Mouse (Mus musculus) kidney, postnatal 36 days (tissue): ENCODE data around the gene Rtn4rl1.
A peak's percentile ranks its signal among the peaks of the same experiment; 100 is the strongest.
"Not testable (repeated sequence)": the region's sequence is repeated elsewhere in the genome, so short reads cannot be mapped to it uniquely, and the experiment has no call there.

ENCODE experiments used
- DNase-seq, 2 experiments: peaks; one replicate each; pipeline ENCODE4 v3.0.0; 2021 to 2022; ENCODE audit warnings: mixed read lengths in 2 of 2

The Rtn4rl1 gene

DNA sequence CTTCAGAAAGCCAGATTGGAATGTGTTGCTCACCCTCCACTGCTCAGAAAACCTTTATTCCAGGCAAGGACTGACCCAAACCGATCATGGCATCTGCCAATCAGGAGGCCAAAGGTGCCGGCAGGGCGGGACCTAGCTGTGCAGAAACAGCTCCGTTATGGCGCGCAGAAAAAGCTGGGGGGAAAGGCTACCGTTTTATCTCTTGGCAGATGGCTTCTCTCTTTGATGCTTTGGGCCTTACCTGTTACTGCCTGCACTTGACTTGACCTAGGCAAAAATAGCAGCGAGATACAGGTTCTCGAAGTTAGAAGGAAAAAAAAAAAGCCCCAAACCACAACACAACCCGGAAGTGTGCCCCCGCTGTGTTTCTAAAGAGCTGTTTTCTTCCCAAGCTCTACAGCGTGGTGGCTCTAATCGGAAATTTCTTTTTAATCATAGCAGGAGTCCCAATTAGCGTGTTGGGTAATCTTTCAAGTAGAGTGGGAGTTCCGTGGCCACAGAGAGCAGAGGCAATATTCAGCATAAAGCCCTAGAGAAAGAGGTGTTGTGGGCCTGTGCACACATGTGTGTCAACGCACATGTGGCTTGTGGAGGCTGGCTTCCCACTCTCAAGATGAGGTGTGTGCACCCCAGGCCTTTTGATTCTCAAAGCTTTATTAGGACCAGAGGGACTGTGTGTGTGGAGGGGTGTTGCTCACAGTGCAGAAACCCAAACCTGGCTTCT is 85.9 kb downstream of the Rtn4rl1 start:
- DNase-seq = peak; percentile 58 to 69

DNA sequence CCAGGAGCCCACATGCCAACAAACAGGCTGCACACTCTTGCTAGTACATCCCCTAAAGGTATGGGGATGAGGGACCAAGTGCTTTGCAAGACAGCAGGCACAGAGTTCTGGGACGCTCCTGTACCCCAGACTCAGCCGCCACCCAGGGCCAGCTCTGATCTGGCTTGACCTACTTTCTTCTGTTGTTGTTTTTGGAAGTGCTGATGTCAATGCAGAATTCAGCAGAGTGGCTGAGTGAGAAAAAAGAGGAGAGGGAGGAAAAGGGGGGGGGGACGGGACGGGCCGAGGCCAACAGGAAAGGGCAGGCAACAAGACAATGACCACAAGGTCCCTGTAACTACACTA is 86.5 kb downstream of the Rtn4rl1 start:
- no peak for DNase-seq

DNA sequence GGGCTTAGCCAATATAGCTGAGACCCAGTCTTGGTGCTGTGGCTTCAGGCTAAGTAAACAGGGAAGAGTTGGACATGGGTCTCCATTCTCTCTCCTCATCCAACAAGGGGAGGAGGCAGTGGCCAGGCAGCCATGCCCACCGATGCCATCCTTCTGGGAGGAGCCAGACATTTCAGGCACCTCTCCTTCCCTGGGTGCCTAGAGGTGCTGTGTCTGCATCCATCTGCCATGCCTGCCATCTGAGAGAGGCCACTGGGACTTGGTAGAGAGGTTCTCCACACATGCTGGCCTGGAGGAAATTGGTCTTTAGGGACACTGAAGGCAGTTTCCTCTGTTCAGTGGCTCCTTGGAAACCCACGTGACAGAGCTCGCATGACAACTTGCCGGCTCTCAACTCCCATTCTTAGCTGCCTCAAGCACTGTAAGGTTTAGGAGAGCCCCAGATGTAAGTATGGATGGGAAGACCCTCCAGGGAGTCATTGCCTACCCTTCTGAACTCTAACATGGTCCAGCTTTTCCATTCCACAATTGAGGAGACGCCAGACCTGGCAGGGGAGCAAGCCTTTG is 86.9 kb downstream of the Rtn4rl1 start:
- no peak for DNase-seq

DNA sequence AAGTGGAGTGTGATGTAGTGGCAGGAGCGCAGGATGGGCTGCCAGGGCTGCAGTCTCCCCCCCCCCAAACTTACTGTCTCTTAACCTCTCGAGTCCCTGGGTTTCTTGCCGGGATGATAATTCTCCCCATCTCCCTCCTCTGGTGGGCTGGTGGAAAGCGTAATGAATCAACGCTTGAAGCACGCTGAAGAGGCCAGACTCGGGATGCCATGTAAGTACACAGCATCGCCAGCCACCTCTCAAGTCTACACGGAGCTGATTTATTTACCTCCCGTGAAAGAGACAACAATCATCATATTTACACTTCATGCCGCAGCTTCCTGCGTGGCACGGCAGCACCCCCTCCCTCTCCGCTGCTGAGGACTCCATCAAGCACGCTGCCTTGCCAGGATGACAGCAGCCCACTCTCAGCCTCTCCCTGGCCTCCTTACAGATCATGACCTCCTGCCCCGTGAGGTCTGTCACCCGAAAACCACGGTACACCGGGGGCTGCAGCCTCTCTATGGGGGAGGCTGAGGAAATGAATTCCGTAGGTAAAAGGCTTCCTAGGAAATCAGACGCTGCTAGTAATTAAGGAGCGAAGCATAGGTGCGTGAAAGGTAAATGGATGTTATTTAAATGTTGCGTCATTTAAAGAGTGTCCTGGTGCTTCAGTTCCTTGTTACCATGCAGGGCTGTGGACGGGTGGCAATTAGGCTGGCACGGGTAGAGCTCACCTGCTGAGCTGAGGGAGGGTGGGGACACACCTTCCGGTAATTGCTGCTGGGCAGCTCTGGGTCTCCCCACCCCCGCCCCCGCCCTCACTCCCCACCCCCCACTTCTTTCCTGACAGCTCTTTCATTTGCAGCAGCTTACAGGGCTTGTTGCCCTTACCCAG is 88.0 kb downstream of the Rtn4rl1 start:
- no peak for DNase-seq

DNA sequence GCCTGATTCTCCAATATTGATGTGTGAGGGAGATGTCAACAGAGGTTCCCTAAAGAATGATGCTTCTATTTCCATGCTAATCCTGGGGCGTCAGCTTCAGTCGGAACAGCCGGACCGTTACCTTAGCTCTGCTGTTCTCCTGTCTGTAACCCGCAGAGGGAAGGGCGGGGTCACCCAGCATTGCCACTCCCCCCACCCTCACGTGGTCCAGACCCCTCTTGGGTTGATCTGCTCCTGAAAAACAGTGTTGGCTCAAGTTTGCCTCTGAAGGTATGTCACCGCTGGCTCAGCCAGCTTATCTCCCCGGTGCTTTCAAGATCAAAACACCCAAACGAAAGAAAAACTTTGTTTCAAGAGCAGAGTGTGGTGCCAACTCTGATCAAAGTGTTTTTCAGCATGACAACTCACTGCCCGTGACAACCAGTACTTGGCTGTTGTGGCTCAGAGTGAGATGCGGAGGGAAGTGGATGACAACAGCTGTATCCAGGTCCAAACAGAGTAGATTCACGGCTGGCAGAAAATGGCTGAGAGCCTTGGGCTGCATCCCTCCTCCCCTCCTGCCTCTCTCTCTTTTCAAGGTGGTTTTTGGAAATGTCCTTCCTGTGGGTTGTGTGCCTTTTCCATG is 89.0 kb downstream of the Rtn4rl1 start:
- peak; percentile 40 to 58 for DNase-seq

DNA sequence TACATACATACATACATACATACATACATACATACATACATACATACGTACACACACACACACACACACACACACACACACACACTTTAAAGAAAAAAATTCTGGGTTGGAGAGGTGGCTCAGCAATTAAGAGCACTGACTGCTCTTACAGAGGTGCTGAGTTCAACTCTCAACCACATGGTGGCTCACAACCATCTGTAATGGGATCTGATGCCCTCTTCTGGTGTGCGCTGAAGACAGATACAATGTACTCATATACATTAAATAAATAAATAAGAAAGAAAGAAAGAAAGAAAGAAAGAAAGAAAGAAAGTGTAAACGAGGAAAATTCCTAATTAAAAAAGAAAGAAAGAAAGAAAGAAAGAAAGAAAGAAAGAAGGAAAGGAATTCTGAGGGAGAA is 90.2 kb downstream of the Rtn4rl1 start:
- DNase-seq = not testable (repeated sequence)

DNA sequence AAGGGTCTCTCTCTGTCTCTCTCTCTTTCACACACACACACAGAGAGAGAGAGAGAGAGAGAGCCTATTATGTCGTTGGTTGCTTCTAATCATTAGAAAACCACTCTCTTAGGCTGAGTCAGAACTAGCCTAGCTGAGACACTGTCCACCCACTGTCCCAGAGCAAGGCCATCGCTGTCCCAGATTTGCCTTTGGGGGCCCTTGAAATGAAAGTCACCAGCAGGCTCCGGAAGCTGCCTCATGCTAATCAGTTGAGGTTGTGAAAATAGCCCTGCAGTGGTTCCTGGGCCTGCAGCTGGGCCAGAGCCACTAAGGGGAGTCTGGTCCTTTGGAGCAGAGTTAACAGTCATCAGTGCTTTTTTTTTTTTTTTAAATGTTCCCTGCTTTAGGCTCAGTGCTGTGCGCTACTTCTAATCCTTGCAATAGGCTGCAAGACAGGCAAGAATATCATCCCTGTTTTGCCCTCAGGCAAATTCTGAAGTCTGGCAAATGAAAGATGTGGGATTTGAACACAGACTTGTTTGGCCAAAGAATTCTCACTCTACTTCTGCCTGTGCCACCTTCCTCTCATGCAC is 92.4 kb downstream of the Rtn4rl1 start:
- DNase-seq = no peak

DNA sequence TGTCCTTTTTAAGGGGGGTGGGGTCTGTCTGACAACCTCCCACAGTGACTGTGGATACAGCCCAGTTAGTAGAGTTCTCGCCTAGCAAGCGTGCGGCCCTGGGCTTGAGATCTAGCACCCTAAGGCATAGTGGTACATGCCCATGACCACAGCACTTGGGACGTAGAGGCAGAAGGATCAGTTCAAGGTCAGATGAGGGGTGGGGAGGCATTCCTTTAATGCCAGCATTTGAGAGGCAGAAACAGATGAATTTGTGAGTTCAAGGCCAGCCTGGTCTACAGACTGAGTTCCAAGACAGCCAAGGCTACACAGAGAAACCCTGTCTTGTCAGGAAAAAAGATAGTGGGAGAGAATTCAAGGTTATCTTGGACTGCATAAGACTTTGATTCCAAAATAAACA is 93.3 kb downstream of the Rtn4rl1 start:
- no peak for DNase-seq

DNA sequence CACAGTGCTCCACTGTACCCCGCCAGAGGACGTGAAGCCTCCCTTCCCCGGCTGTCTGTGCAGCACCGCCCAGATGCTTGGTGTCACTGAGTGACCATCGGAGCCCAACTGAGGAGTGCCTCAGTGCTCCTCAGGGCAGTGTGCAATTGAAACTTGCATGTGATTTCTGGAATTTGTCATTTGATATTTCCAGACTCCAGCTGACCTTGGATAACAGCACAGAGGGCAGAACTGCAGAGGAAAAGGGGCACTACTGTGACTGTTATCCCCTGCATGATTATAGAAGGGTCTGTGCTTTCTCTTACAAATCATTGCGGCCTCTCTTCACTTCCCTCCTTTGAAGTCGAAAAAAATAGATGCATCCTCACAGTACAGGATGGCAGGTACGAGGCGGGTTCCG is 94.4 kb downstream of the Rtn4rl1 start:
- DNase-seq = no peak

DNA sequence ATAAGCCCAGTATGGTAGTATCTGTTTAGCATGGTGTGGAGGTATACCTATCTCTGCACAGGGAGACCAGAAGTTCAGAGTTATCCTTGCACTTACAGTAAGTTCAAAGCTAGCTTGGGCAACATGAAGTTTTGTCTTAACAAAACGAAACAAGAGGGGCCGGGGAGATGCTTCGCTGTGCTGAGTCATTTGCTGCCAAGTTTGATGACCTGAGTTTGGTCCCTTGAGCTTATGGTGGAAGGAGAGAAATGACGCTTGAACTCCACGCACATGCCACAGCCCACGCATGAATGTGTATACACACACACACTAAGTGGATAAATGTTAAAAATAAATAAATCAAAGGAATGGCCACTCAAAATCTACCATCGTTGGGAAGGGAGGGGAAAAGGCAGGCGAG is 94.9 kb downstream of the Rtn4rl1 start:
- no peak for DNase-seq

DNA sequence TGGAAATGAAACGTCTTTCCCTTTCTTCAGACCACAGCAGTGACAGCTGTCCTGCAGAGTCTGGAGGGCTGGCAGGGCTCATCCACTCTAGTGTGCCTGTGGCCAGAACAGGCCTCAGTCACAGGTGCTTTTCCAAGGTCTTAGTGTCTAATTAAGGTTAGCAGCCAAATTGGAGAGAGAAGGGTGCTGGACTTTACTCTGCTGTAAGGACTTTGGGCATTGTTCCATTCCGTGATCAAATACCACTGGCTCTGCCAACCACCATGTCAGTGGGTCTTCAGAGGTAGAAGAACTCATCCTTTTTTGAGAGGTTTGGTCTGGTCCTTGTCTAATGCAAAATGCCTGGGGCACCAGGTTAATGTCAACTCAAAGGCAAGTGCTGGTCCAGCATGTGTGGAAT is 95.5 kb downstream of the Rtn4rl1 start:
- peak; percentile 43 to 44 for DNase-seq

DNA sequence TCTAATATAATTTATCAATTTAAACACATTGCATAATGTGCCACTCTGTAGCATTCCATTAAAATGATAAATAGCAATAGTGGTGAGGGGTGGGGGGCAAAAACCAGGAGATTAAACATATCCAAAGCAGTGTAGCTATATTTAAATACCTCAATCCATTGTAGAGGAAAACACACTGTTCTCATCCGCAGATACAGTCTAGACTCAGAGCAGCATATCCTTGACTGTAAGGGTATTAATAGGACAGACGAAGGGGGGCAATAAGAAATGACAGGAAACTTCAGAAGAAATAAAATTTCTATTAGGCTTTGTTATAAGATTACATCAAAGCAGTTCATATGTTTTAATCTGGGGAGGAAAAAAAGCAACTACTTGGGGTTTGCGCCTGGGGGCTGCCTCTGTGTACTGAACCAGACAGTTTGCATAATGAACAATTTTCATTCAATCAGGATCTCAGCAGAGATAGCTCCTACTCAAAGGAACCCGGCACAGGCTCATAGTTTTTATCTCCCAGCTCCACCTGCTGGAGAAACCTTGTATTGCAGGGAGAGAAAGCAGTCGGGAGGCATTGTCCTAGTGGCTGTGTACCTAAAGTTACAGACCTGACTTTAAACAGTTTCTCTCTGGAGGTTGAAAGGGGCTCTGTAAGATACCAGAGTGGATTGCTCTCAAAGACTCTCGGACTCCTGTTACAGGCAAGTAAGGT is 97.1 kb downstream of the Rtn4rl1 start:
- DNase-seq = peak; percentile 92 to 94

DNA sequence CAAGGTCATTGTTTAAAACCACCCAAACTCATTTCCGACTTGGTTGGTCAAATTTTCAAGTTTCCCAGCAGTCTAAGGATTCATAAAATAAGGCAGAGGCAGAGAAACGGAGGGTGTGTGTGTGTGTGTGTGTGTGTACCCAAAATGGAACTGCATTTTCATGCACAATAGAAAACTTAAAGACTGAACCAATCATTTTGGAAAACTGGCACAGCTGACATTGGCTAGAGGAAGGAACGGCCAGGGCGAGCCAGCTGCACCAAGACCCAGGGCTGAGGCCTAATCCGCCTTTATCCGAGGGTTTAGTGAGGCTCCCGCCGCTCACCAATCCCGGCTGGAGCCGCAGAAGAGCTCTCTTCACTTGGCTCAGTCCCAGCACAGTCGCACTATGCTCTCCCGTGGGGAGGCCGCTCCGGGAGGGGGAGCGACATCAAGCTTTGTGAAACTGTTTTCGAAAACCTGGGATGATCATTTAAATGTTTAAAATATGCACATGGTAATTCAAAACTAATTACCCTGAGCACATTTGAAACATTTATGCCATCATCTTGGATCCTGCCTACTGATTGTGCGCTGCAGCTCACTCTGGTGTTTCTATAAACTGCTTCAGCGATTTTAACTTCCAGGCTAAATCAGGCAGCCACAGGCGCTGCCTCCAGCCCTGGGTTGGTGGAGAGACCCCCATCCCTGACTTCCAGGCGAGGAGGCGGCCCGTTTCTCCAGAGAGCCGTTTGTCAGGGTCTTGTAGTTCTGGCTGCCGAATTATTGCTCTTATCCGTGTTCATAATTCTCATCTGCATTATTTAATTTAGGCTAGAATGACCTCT is 98.0 kb downstream of the Rtn4rl1 start:
- peak; percentile 55 to 72 for DNase-seq

DNA sequence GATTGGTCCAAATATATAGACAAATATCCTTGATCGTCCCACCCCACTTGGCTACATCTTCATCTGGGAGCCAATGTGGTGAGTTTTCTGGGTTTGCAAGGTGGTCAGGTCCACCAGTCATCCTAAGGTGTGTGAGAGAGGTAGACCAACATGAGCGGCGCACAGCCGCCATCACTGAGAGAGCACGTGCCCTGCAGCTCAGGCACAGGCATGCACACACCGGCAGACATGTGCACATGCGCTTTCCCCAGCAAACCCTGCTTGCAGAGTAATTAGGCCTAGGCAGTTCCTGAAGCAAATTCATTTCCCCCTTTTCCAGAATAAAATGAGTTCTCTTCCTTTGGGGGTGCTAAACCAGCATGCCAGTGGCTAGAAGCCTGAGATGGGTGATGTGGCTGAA is 98.7 kb downstream of the Rtn4rl1 start:
- DNase-seq = no peak

DNA sequence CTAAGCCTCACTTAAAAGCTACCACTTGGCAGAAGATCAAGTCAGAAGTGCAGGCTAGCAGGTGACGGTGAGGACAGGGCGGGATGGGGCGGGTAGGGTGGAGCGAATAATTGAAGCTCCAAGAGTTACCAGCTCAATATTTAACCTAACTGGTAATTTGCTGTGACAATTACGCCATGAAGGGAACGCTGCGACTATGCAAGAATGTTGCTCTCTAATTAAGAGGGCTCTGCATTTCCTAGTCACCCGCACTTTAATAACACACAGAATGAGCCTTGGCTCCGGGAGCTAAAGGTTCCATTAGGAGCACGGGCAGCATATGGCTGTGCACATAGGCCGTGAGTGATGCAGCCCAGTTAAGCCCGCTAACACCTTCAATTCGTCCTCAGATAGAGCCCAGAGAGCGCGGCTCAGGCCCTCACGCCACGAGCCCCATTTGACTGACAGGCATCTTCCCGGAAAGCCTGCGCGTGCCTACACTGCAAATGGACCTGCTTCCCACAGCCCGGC is 100.3 kb downstream of the Rtn4rl1 start:
- DNase-seq = peak; percentile 53 to 69

DNA sequence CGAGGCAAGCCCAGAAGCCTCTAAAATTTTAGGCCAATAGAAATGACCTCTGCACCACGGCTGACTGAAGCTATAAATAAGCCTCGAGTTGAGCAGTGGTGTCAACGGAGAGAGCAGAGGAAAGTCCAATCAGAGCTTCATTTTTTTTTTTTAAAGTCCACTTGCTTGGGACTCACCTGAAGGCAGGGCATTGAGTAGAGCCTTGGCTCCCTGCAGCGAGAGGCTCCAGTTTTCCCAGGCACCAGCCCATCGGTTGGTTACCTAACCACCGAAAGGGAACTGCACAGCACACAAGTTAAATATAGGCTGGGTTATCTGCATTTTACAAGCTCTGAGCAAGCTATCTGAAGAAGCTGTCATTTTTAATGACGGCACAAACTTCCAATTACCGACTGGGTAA is 101.3 kb downstream of the Rtn4rl1 start:
- peak; percentile 57 to 82 for DNase-seq

DNA sequence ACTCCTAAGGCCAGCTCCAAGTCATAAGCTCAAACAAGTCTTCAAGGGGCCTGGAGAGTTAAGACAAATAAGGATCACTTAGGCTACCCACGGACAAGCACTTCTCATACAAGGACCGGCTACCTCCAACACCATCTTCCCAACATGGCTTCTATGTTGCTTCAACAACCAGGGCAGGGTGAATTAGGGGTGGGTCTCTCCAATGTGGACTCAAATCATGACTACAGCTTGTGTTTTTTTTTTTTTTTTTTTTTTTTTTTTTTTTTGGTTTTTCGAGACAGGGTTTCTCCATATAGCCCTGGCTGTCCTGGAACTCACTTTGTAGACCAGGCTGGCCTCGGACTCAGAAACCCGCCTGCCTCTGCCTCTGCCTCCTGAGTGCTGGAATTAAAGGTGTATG is 102.0 kb downstream of the Rtn4rl1 start:
- not testable (repeated sequence) for DNase-seq

DNA sequence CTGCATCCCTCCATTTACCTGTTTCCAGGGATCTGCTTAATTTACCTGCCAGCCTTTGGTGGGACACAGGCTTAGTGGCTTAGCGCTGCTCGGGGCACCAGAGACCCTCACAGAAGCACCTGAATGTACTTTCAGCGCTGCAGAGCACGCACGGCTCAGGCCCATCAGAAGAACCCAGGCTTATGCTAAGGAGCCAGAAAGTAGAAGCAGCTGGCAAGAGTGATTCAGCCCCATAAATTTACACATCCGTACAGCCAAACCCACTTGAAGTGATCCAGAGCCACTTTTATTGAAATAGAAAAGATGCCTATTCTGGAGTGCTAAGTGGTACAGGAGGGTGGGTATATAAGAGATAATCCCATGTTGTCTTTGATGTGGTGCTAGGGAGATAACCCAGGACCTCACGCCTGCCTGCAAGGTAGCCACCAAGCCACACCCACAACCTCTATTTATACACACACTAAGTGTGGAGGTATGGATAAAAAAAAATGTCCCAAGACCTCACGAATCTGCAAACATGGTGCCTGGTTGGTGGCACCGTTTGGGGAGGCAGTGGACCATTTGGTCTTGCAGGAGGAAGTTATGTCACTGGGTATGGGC is 102.9 kb downstream of the Rtn4rl1 start:
- no peak for DNase-seq

DNA sequence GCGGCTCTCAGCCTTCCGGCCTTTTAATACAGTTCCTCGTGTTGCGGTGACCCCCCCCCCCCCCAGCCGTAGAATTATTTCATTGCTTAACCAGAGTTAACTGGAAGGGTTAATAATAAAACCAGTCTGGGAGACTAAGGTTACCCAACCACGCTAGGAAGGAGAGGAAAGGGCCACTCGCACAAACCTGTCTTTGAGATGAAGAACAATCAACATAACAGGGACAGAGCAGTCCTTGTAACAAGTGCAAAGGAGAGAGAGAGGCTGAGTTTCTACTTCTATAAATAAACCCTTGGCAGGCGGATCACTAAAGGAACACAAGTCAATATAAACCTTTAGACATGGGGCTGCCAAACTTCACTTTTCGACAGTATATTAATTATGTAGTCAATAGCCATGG is 104.0 kb downstream of the Rtn4rl1 start:
- DNase-seq = peak; percentile 27 to 68

DNA sequence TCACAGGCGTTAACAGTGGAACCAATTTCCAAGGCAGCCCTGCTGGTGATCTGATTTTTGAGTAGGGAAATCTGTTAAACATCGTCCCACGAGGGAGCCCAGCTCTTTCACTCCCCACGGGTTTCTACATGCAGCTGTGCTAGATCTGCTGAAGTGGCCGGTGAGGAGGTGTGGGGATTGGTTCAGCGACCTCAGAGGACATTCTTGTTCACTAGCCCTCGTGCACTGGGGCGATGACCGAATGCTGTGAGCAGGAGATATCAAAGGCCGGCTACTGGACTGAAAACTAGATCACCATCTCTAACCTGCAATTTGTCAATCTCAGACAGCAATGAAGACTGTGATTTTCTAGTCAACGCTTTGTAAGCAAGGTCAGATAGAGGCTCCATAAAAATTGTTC is 104.9 kb downstream of the Rtn4rl1 start:
- DNase-seq = peak; percentile 68 to 69

DNA sequence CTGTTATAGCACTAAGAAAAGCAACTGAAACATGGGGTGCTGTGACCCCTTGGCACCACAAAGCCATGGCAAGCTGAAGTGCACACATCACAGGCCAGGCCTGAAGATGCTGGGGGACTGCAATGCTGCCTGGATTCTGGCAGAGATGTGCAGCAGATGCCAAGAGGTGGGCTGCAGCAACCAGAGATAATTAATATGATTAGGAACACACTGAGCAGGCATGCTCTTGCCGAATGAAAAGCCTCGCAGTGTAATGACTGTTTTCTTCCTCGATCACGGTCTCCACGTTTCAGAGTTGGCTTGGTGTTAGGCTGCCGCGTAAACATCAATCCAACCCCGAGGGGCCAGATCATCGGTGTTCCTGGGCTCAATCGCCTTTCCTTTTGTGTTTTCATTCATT is 106.2 kb downstream of the Rtn4rl1 start:
- no peak for DNase-seq
